Mouse (Mus musculus): ENCODE results near the gene Ttc30a2.
"Not testable (repeated sequence)": the region's sequence is repeated elsewhere in the genome, so short reads cannot be mapped to it uniquely, and the experiment has no call there.

Gene Ttc30a2

GRCm38 (mm10) chr2:75977752-75978368 lies at the start of gene Ttc30a2:
TSS of gene Ttc30a2 (minus strand) at chr2:75978170.
- DNase-seq (ENCODE audit: extremely low read depth, low read depth) = not testable (repeated sequence)

- no peak for DNase-seq (ENCODE audit: extremely low read depth, low read depth)
Measured at GRCm38 (mm10) chr2:76016890-76017289, 38.9 kb upstream of the Ttc30a2 start.

- DNase-seq (ENCODE audit: extremely low read depth, low read depth) = no peak
Measured at GRCm38 (mm10) chr2:76016136-76016535, 38.2 kb upstream of the Ttc30a2 start.

DNA sequence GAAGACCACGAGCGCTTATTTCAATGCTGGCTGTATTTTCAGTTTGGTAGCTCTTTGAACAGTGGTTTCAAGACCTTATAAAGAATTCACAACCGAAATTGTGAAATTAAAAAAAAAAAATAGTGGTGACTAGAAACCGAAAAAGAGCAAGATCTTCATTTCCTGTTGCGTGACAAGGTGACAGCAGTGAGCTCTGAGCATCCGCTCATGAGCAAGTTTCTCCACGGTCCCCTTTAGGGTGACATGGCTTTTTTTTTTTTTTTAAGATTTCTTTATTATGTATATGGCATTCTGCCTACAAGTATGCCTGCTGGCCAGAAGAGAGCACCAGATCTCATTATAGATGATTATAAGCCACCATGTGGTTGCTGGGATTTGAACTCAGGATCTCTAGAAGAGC lies 37.5 kb upstream of the Ttc30a2 start:
- no peak for DNase-seq (ENCODE audit: extremely low read depth, low read depth)

DNA sequence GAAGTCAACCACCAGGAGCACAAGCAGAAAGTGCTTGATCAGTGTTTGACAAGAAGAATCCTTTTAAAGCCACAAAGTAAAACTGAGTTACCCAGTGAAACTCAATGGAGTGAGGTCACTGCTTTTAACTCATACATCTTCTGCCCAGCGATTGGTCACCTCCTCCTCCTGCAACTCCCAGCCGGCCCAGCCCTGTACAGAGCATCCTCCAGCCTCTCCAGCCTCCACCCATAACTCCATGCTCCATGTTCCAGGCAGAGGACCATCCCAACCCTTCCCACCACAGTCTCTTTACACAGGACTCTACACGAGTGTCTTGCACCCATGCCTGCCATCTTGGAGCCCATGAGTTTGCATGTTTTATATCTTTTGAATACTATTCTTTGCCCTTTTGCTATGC lies 36.7 kb upstream of the Ttc30a2 start:
- DNase-seq (ENCODE audit: extremely low read depth, low read depth) = no peak

DNA sequence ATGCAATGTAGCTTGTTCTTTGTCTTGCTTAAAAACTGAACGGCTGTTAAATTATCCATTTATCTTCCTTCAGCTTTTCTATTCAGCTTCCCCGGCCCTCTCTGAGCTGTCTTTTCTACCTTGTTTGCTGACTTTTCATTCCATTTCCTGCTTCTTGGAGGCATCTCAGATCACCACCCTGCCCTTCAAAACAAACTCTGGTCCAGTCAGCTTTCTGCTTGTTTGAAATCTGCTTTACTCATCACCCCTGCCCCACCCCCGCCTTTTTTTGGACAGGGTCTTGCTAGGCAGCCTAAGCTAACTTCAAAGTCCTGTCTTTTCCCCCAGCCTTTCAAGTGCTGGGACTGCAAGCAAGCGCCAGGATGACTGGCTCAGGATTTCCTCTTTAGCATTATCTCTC lies 28.2 kb upstream of the Ttc30a2 start:
- no peak for DNase-seq (ENCODE audit: extremely low read depth, low read depth)

DNA sequence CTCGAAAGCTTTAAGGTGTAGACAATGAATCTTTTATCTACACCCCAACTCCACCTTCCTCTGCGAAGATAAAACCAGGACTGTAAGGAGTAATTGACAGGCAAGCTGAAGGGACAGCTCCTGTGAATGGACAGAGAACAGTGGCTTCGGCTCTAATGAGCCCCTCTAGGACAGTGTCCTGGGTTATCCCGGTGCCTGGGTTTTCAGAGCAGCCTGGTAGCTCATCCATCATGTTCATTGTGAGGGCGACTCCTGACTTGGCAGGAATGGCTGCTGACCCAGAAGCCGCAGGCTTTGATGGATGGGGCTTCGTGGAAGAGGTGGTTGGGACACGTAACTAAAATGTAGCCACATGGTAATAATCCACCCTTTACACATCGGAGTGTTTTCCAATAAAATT lies 24.9 kb upstream of the Ttc30a2 start:
- no peak for DNase-seq (ENCODE audit: extremely low read depth, low read depth)

DNA sequence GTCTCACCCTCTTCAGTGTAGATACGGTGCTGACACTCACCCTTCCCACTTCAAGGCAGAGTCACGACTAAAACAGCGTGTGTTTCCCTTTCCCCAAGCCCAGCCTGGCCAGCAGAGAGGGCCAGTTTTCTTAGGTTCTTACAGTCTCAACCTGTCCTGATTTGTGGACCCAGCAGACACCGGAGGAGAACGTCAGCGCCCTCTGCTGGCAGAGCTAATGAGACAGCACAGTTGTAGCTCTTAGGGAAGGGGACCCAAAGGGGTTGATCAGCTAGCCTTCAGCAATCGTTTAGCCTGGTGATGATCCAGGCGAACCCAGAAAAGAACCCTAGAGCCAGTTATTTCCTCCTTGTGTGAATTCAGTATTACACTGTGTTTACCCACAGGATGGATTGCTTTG lies 23.4 kb upstream of the Ttc30a2 start:
- peak; percentile 12 for DNase-seq (ENCODE audit: extremely low read depth, low read depth)

- no peak for DNase-seq (ENCODE audit: extremely low read depth, low read depth)
Measured at GRCm38 (mm10) chr2:75999636-76000035, 21.7 kb upstream of the Ttc30a2 start.

DNA sequence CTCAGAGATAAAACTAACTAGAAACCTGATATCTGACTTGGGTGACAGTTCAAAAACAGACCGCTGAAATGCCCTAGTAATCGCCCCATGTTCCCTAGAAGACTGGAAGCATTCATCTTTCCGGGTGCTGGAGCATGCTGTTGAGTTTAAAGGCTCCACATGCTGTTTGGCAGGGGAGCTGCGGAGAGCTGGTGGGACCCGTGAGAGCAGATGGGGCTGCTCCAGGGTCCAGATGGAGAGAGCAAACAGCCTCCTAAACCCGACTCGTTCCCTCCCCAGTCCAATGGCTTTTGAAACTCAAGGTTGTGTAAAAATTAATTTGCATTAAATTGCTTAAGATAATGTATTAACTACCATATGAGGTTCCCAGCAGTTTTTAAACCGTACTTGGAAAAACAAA lies 20.7 kb upstream of the Ttc30a2 start:
- DNase-seq (ENCODE audit: extremely low read depth, low read depth) = no peak

- DNase-seq (ENCODE audit: extremely low read depth, low read depth) = no peak
Measured at GRCm38 (mm10) chr2:75997726-75998125, 19.8 kb upstream of the Ttc30a2 start.

- no peak for DNase-seq (ENCODE audit: extremely low read depth, low read depth)
Measured at GRCm38 (mm10) chr2:75994841-75995240, 16.9 kb upstream of the Ttc30a2 start.

DNA sequence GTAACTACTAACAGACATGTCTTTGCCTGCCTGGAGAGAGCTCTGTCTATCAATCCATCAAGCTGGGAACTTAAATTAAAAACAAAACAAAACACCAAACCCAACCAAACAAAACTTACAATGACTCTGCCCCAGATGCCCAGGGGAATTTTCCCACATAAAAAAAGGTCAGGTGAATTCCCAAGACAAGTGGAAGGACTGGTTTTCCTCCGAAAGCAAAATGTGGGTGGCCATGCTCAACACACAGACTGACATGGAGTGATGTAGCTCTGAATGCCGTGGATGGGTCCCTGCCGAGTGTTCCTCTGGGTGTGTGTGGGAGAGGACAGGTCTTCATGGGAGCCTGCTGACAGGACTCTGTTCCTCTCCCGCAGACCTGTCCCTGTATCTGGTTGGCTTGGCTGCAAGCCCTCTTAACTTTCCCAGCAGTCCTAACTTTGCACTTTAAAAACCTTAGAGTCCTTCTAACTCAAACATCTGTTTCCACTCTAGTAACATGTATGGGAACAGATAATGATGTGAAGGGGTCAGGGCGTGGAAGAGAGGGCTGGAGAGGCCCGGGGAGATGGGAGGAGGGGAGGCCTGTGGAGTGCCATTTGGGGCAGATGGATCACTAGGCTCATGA lies 13.7 kb upstream of the Ttc30a2 start:
- DNase-seq (ENCODE audit: extremely low read depth, low read depth) = no peak

DNA sequence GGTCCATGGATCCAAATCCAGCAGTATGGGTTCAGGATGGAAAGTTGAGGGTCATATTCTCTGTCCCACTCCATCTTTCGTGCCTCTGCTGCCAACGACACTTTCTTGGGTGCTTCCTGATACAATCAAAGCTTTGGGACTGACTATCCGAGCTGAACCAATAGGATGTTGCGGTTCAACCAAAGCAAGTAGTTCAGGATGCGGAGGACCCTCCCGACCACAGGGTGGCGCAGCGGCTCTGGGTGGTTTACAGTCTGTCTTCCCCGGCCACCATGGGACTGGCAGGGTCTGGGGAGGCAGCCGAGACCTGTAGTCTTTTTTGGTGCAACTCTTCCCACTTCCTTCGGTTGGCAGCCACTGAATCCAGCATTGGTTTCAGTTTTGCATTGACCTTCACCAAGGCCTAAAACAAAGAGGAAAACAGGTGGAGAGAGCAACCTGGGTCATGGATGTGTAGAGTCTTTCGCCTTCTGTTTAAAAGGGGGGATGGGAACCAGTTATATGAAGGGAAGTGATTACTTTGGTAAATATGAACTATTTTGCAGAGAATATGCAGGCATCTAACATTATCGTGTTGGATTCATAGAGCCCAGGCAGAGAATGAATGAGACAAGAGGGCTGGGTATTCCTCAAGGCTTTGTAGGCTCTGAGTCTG lies 13.0 kb upstream of the Ttc30a2 start:
- peak; percentile 47 for DNase-seq (ENCODE audit: extremely low read depth, low read depth)

- no peak for DNase-seq (ENCODE audit: extremely low read depth, low read depth)
Measured at GRCm38 (mm10) chr2:75989694-75990093, 11.7 kb upstream of the Ttc30a2 start.

GRCm38 (mm10) chr2:75988779-75989363 lies 10.9 kb upstream of the Ttc30a2 start:
- no peak for DNase-seq (ENCODE audit: extremely low read depth, low read depth)

DNA sequence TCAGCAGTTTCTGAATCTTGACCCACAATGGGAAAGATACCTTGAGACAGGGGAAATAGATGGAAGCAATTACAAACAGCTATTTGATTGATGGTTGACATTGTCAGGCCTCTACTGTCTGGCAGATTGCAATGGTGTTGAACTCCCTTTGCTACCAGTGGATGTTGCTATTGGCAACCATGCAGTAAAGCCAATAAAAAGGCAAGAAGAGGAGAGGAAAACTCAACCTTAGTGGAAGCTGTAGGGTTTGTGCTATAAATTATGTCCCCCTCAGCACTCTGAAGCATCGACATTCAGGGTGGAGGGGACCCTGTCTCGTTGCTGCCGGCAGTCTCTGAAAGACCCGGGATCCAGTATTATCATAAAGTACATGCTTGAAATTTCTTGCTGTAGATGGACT lies 10.4 kb upstream of the Ttc30a2 start:
- DNase-seq (ENCODE audit: extremely low read depth, low read depth) = no peak

DNA sequence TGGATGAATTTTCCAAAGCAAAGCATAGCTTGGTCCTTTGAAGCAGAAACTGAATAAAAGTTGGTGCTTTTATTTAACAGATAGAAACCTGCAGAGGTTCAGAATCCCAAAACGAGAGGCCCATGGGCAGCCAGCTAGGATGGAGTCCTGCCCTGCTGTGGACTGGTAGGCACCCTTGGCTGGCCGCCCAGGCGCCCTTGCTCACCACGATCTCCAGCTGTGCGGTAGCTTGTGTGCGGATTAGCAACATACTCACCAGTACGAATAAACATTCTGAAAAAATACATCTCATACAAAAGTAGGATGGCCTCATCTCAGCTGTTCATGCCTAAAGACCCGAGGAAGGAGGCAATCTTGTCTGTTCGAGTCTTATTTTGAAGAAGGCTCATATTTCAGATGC lies 9.8 kb upstream of the Ttc30a2 start:
- no peak for DNase-seq (ENCODE audit: extremely low read depth, low read depth)

GRCm38 (mm10) chr2:75985124-75985523 lies 7.2 kb upstream of the Ttc30a2 start:
- peak; percentile 72 for DNase-seq (ENCODE audit: extremely low read depth, low read depth)

GRCm38 (mm10) chr2:75983847-75984246 lies 5.9 kb upstream of the Ttc30a2 start:
- DNase-seq (ENCODE audit: extremely low read depth, low read depth) = no peak

GRCm38 (mm10) chr2:75983091-75983490 lies 5.1 kb upstream of the Ttc30a2 start:
- no peak for DNase-seq (ENCODE audit: extremely low read depth, low read depth)

GRCm38 (mm10) chr2:75982626-75983025 lies 4.7 kb upstream of the Ttc30a2 start:
- DNase-seq (ENCODE audit: extremely low read depth, low read depth) = no peak

All from MEL-GATA-1-ER (cell line).